Comparison of ENCODE assay signal across 17 mouse cellular contexts in genomic region chr1:134754818-134755217, GRCm38 (mm10).
A peak's percentile ranks its signal among the peaks of the same experiment; 100 is the strongest.
DNase-seq lines count a peak whose midpoint lies in the region; ATAC-seq and TF ChIP-seq lines count a peak whose summit lies in the region.
"Had no signal": no experiment of that assay in that cellular context is flagged by ENCODE, and none has a peak within 500 bp of the region (broad histone marks: within the 10 kb centered on the region; RNA-seq: fewer than 3 reads in every experiment).

No protein-coding gene starts in this region.

- H3K9me3 ChIP-seq in heart, embryonic 13.5 days, result no peaks in the 10 kb centered on the region
- H3K9me3 ChIP-seq in lung, embryonic 14.5 days (ENCODE audit: low read depth, low read length), result no peaks in the 10 kb centered on the region
- no peaks in the 10 kb centered on the region for H3K9me3 ChIP-seq in stomach, embryonic 16.5 days (replicated peaks; ENCODE audit: control insufficient read depth, low read length)
- H3K9me3 ChIP-seq: embryonic facial prominence, embryonic 15.5 days; limb, embryonic 13.5 days had no signal

- no peak for DNase-seq in heart, adult 9 months (ENCODE audit: low spot score in 2 of 2)
- no peak for DNase-seq in lung, embryonic 14.5 days
- no peak for DNase-seq in lung, postnatal 10 days
- peak; percentile 39 for DNase-seq in lung, postnatal 36 days
- DNase-seq in urinary bladder, postnatal 36 days (ENCODE audit: low spot score in 2 of 2), result no peak
- DNase-seq: cerebellum, adult 8-10 months; forebrain, postnatal 0 days; heart, postnatal 36 days; kidney, adult 2 months; thymus, adult 2 months had no signal

- peaks cover 30% of the 10 kb centered on the region for H3K36me3 ChIP-seq in heart, embryonic 13.5 days
- H3K36me3 ChIP-seq in lung, embryonic 14.5 days (ENCODE audit: insufficient read depth), result peaks cover 19% of the 10 kb centered on the region; the same call in 1 of the 2 replicates
- no peaks in the 10 kb centered on the region for H3K36me3 ChIP-seq in stomach, embryonic 16.5 days (ENCODE audit: control insufficient read depth, insufficient read depth, low read length)

- no peak for ATAC-seq in heart, embryonic 13.5 days (ENCODE audit: extremely low read depth, insufficient number of reproducible peaks, low FRiP score, low TSS enrichment)
- ATAC-seq in lung, embryonic 14.5 days (ENCODE audit: insufficient read depth), result no peak
- no peak for ATAC-seq in stomach, embryonic 16.5 days (ENCODE audit: insufficient read depth, low FRiP score)
- ATAC-seq: forebrain, postnatal 0 days; hindbrain, embryonic 16.5 days had no signal

- no peak overlapping the region for H3K4me3 ChIP-seq in heart, embryonic 13.5 days
- no peak overlapping the region for H3K4me3 ChIP-seq in lung, embryonic 14.5 days (ENCODE audit: low read depth, low read length)
- no peak overlapping the region for H3K4me3 ChIP-seq in stomach, embryonic 16.5 days (replicated peaks; ENCODE audit: low read length)
- H3K4me3 ChIP-seq: embryonic facial prominence, embryonic 15.5 days; limb, embryonic 13.5 days had no signal

- WGBS in heart, embryonic 13.5 days, result 75% methylated on average over 10 of the region's 10 CpGs
- 56% methylated on average over 10 of the region's 10 CpGs for WGBS in lung, embryonic 14.5 days
- WGBS in stomach, embryonic 16.5 days, result 53% methylated on average over 10 of the region's 10 CpGs

- H3K4me2 ChIP-seq in heart, embryonic 13.5 days, result no peak overlapping the region
- H3K4me2 ChIP-seq in lung, embryonic 14.5 days, result no peak overlapping the region
- no peak overlapping the region for H3K4me2 ChIP-seq in stomach, embryonic 16.5 days (ENCODE audit: low read depth, low read length)
- H3K4me2 ChIP-seq: embryonic facial prominence, embryonic 15.5 days; limb, embryonic 13.5 days; midbrain, embryonic 11.5 days had no signal

- peaks cover 71% of the 10 kb centered on the region for H3K4me1 ChIP-seq in heart, embryonic 13.5 days
- peaks cover 38% of the 10 kb centered on the region for H3K4me1 ChIP-seq in lung, embryonic 14.5 days (ENCODE audit: insufficient read depth)
- H3K4me1 ChIP-seq in stomach, embryonic 16.5 days (ENCODE audit: control insufficient read depth, insufficient read depth, low read length), result peaks cover 70% of the 10 kb centered on the region

- H3K27ac ChIP-seq in heart, embryonic 13.5 days (replicated peaks), result peak overlapping the region; percentile 39; the same call in 1 of the 2 replicates
- peak overlapping the region; percentile 40; the same call in 1 of the 2 replicates for H3K27ac ChIP-seq in lung, embryonic 14.5 days (ENCODE audit: low read depth)
- peak overlapping the region; percentile 72 for H3K27ac ChIP-seq in stomach, embryonic 16.5 days (ENCODE audit: low read length)
- H3K27ac ChIP-seq: embryonic facial prominence, embryonic 15.5 days; limb, embryonic 13.5 days; liver, embryonic 14.5 days had no signal

- TF ChIP-seq CTCF in lung, embryonic 14.5 days (IDR thresholded peaks at IDR 0.05; ENCODE audit: low read depth), result no peak

- no peaks in the 10 kb centered on the region for H3K27me3 ChIP-seq in heart, embryonic 13.5 days (replicated peaks)
- H3K27me3 ChIP-seq in lung, embryonic 14.5 days (ENCODE audit: insufficient read depth, low read length), result no peaks in the 10 kb centered on the region
- no peaks in the 10 kb centered on the region for H3K27me3 ChIP-seq in stomach, embryonic 16.5 days (ENCODE audit: control insufficient read depth, insufficient read depth, low read length)
- H3K27me3 ChIP-seq: embryonic facial prominence, embryonic 15.5 days; limb, embryonic 13.5 days had no signal

- H3K9ac ChIP-seq in heart, embryonic 13.5 days, result no peak overlapping the region
- H3K9ac ChIP-seq in lung, embryonic 14.5 days, result no peak overlapping the region
- H3K9ac ChIP-seq in stomach, embryonic 16.5 days (ENCODE audit: low read length), result no peak overlapping the region
- H3K9ac ChIP-seq: embryonic facial prominence, embryonic 15.5 days; forebrain, postnatal 0 days; limb, embryonic 13.5 days; liver, embryonic 14.5 days had no signal
